Mouse (Mus musculus) lung, postnatal 0 days (tissue): ENCODE data around the gene Raver2.

ENCODE experiments used
- CTCF ChIP-seq: IDR thresholded peaks from 2 replicates; pipeline ENCODE4 v1.5.1; 2016; ENCODE audit warnings: antibody characterized with exemption, mild to moderate bottlenecking
- EP300 ChIP-seq: IDR thresholded peaks from 2 replicates; pipeline ENCODE4 v1.6.1; 2016; ENCODE audit warnings: antibody characterized with exemption, mild to moderate bottlenecking, control low read depth

GRCm38 (mm10) chr4:101196407-101196806, 127.6 kb downstream of the Raver2 start:
- TF ChIP-seq CTCF (no peak), EP300 (no peak)
